Mouse (Mus musculus) ES-E14 (cell line): ENCODE results near the gene Dbn1.

Experiments
- CHD2 ChIP-seq: IDR thresholded peaks from 2 replicates; pipeline ENCODE4 v1.6.1; 2014; ENCODE audit warnings: mild to moderate bottlenecking, low read depth, low read length, inconsistent platforms
- HCFC1 ChIP-seq: IDR thresholded peaks from 2 replicates; pipeline ENCODE4 v1.6.1; 2012; ENCODE audit warnings: low read length, inconsistent platforms, borderline replicate concordance; ENCODE audit not compliant: insufficient read depth
- MAFK ChIP-seq: IDR thresholded peaks from 2 replicates; pipeline ENCODE4 v1.6.1; 2014; ENCODE audit warnings: mild to moderate bottlenecking, low read depth, low read length, inconsistent platforms; ENCODE audit not compliant: insufficient read depth

- no peak; the same call in 1 of the 2 replicates for TF ChIP-seq CHD2
- peak; percentile 86 for TF ChIP-seq MAFK
- TF ChIP-seq HCFC1: no peak
These were observed 23.0 kb upstream of the Dbn1 start for GRCm38 (mm10) chr13:55510668-55511491.
